Mouse (Mus musculus) stomach, postnatal 0 days (tissue): ENCODE measurements around the gene Hspbp1.

Experiments
- CTCF ChIP-seq: IDR thresholded peaks from 2 replicates; pipeline ENCODE4 v1.5.1; 2016; ENCODE audit warnings: antibody characterized with exemption, low read depth, mild to moderate bottlenecking, moderate library complexity
- EP300 ChIP-seq: optimal IDR thresholded peaks from 2 replicates; pipeline ENCODE3; 2016; ENCODE audit warnings: antibody characterized with exemption

DNA sequence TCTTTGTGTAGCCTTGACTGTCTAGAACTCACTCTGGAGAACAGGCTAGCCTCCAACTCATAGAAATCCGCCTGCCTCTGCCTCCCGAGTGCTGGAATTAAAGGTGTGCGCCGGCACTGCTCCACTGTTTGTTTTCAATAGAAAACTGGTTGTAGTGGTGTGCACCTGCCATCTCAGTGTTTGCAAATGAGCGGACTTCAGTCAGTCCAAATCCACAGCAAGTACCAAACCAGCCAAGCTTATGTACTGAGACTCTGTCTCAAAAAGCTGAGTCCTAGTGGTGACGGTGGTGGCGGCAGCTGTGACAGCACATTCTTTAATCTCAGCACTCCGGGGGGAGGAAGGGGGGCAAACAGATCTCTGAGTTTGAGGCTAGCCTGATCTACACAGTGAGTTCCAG lies 16.4 kb downstream of the Hspbp1 start:
- TF ChIP-seq CTCF: no peak
- TF ChIP-seq EP300: no peak
